Mouse (Mus musculus): ENCODE data around the gene Kit. TPM values are rescaled to one million over a fixed set of nuclear protein-coding genes. Genes with fewer than 3 reads are reported as not detected.

Gene Kit
- total RNA-seq, 4 experiments from 2014 or later = 1.00 to 3.4 (median 2.4) TPM

DNA sequence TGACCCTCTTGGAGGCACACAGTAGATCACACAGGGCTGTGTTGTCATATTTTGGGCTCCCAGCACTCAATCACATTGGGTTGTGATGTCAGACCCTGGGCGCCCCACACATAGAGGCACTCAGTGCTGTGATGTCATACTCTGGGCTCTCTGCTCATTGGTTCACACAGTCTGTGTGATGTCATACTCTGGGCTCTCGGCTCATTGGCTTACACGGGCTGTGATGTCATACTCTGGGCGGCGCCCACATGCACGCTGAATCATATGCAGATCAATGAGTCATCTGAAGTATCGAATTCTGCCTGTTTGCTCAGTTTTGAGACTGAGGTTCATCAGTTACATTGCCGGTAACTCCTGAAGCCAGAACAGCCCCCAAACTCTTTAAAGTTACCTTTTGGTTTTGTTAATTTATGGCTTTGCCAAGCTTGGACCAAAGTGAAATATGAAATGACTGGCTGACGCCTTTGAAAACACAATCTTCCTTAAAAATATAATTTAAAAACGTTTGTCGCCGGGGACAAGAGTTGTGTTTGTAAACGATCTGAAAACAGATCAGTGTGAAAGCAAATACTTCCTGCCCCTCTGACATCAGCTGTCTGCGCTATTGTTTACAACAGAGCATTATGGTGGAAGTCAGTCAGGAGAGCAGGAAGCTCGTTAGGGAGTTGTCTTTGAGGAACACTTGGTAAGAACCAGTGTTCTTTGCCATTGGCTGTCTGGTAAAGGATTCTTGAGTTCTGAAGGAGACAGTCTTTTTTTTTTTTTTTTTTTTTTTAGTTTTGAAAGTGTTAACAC is 15.0 kb downstream of the Kit start:
- no peak for DNase-seq (ENCODE audit: low spot score)

GRCm38 (mm10) chr5:75590961-75591360 is 16.2 kb downstream of the Kit start:
- DNase-seq (ENCODE audit: low spot score) = no peak

DNA sequence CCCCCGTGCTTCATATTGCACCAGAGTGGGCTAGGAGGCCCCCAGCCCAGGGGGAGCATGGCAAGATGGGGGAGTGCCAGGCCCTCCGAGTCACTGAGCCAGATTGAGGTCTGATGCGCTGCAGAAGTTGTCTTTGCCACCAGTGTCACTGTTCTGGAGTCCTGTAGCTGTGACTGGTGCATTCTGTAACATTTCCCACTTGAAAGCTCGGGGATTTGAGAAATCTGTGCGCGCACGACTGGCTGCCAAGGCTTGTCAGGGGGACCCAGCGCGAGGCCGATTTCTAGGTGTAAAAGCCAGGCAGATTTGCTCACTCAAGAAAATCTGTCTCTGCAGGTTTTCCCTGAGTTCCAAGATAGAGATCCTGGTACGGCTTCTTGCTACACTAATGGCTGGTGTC is 16.9 kb downstream of the Kit start:
- no peak for DNase-seq (ENCODE audit: low spot score)

DNA sequence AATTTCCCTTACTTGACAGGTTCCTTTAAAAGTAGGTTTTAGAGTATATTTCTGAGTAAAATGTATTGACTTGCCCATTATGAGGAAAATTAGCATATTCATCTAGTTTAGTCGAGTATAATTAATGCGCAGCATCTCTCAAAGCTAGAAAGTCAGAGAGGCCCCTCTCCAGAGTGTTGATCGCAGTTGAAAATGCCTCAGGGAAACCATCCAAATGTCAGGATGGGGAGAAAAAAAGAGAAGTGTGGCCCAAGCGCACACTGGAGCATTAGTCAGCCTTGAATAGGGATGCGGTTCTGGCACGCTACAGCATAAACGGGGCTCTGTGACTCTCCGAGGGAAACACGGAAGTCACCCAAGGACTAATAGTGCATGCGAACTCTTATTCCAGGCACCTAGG is 20.6 kb downstream of the Kit start:
- no peak for DNase-seq (ENCODE audit: low spot score)

DNA sequence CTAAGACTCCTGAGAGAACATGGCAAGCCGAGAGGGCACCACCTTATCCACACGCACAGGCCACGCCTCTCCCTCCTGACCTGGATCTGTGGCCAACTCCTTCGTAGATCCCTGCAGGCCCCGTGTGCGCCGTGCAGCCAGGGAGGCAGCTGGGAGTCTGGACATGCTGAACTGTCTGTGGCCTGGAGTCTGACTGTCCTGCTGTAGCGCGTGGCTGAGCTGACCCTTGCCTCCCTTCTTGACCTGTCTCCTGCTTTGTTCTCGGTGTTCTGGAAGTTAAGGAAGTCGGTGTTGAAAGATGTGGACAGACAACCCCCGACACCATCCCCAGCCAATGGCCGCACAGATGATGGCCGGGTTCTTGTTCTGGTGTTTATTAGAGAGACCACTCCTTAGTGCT is 21.5 kb downstream of the Kit start:
- DNase-seq (ENCODE audit: low spot score) = no peak

DNA sequence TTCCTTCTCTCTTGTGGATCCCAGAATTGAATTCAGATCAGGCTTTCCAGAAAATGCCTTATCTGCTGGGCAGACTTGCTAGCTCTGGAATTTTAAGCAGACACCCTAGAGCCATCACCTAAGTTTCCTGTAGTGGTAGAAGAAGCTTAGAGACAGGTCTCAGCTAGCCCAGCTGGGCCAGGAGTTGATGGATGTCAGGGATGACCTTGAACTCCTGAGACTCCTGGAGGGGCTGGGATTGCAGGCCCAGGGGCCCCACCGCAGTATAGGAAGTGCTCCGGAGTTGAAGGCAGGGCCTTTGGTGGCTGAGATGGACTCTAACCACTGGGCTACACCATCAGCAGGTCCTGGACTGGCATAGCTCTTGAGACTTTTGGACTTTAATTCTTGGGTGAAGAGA is 22.6 kb downstream of the Kit start:
- no peak for DNase-seq (ENCODE audit: low spot score)

DNA sequence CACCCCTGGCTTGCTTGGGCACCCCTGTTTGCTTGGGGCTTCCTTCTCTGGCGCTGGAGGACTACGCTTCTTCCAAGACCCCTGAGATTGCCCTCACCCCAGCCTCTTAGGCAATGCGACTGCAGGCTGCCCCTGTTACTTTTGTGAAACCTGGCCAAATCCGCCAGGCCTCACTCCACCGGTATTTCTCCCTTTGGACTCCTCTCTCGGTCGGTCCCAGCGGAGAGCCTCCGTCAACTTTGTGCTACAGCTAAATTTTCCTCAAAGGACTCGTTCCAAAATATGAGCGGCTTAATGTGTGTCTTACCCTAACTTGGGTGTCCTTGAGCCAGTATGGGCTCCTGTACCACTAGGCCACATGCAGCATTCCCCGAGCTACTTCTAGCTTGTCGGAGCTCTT is 23.8 kb downstream of the Kit start:
- no peak for DNase-seq (ENCODE audit: low spot score)

GRCm38 (mm10) chr5:75599991-75600390 is 25.3 kb downstream of the Kit start:
- DNase-seq (ENCODE audit: low spot score) = no peak

- no peak for DNase-seq (ENCODE audit: low spot score)
These were observed 29.5 kb downstream of the Kit start for GRCm38 (mm10) chr5:75604238-75604637.

DNA sequence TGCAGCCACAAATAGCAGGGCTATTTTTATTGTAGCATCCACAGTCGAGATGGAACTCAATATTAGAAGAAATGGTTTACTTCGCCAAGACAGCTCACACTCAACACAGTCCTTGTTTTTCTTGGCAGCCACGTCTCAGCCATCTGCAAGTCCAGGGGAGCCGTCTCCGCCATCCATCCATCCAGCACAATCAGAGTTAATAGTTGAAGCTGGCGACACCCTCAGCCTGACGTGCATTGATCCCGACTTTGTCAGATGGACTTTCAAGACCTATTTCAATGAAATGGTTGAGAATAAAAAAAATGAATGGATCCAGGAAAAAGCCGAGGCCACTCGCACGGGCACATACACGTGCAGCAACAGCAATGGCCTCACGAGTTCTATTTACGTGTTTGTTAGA is 32.2 kb downstream of the Kit start:
- peak; percentile 24 for DNase-seq (ENCODE audit: low spot score)

GRCm38 (mm10) chr5:75607971-75608370 is 33.3 kb downstream of the Kit start:
- no peak for DNase-seq (ENCODE audit: low spot score)

DNA sequence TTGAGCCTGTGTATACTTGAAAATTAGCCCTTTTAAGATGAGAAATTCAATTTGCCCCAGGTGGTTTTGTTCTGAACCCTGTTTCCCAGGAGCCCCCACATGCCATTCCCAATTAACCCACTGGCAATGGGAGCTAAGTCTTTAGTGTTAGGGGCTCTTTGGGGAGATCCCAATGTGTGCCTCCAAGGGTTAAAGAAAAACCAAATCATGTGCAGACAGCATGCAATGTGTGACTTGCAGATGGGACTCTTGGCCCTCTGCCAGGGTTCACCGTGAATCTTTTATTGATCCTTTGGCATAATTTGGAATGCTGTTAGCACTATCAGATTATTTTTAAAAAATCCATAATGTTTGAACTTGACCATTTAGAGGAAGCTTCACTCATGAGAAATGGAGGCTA is 37.7 kb downstream of the Kit start:
- DNase-seq (ENCODE audit: low spot score) = no peak

DNA sequence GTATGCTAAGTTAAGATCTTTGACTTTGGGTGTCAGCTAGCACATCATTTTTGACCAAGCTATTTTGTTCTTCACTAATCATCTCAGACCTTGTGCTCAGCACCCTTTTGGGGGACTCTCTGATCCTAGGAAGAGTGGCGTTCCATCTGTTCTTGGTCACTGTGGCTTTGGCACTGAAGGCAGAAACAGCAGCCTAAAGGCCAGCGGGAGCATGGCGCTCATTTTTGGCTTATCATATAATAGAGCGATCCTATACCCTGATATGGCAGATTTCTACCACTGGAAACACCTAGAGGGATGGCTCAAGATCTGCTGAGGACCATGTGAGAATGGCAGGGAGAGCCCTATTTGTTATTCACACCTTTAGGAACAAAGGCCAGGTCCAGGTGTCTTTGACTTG is 38.2 kb downstream of the Kit start:
- DNase-seq (ENCODE audit: low spot score) = no peak

GRCm38 (mm10) chr5:75615000-75615571 is 40.4 kb downstream of the Kit start:
- DNase-seq (ENCODE audit: low spot score) = no peak

DNA sequence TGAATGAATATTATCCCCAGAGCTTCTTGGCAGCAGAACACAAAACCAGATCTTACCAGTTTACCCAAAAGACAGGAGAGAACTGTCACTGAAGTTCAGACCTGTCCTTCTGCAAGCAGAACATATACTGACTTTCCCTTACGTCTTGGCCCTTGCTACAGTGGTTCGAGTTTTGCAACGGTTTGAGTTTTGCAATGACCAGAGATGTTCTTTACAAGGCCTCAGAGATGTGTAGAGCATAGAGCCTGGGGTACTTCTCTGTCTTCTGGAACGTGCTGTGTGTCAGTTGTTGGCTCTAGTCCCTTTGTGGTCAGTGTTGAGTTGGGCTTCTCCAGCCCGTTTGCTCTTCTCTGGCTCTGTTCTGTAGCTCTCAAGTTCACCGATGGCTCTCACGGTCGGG is 40.9 kb downstream of the Kit start:
- DNase-seq (ENCODE audit: low spot score) = no peak

GRCm38 (mm10) chr5:75622401-75622800 is 47.7 kb downstream of the Kit start:
- no peak for DNase-seq (ENCODE audit: low spot score)

DNA sequence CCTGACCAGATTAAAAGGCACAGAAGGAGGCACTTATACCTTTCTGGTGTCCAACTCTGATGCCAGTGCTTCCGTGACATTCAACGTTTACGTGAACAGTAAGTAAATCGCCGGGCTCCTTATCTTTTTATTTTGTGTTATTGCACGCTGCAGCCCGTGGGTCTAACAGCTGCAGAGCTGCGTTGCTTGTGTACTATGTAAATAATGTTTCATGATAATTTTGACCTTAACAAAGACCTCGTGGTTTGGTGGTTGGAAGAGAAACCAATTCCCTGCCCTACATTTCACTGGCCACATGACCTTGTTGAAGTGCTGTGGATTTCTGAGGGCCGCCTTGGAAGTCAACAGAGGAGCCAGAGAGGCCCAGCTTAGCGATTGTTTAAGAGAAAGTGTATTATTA is 48.3 kb downstream of the Kit start:
- DNase-seq (ENCODE audit: low spot score) = no peak

- no peak for DNase-seq (ENCODE audit: low spot score)
These were observed 48.8 kb downstream of the Kit start for GRCm38 (mm10) chr5:75623520-75623919.

GRCm38 (mm10) chr5:75623993-75624706 is 49.4 kb downstream of the Kit start:
- no peak for DNase-seq (ENCODE audit: low spot score)

DNA sequence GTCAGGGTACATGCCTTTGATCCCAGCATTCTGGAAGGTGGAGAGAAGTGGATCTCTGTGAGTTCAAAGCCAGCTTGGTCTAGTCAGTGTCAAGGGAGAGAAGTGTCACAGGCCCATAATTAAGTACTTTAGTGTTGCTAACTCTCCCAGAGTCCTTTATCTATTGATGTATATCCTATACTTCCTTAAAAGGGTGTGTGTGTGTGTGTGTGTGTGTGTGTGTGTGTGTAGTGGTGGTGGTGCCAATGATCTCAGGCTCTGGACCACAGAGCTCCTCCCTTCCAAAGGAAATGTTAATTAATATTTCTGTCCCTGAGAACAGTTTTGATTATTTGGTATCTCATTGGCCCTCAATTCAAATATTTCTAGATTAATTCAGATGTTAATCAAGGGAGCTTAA is 50.3 kb downstream of the Kit start:
- no peak for DNase-seq (ENCODE audit: low spot score)

DNA sequence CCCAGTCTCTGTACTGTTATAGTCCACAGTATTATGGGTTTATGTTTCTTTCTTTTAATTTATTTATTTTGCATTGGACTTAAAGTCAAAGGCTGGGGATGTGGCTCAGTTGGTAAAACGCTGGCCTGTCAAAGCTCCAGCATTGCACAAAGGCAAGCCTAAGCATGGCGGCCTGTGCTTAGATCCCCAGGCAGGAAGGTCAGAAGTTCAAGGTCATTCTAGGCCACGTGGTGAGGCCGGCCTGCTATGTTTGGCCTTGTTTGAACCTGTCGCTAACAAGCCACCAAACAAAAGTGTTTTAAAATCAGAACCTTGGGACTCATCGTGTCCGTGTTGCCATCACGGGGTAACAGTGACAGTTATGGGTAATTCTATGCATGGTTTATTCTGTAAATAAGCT is 51.6 kb downstream of the Kit start:
- DNase-seq (ENCODE audit: low spot score) = no peak

GRCm38 (mm10) chr5:75626703-75627102 is 52.0 kb downstream of the Kit start:
- DNase-seq (ENCODE audit: low spot score) = no peak

DNA sequence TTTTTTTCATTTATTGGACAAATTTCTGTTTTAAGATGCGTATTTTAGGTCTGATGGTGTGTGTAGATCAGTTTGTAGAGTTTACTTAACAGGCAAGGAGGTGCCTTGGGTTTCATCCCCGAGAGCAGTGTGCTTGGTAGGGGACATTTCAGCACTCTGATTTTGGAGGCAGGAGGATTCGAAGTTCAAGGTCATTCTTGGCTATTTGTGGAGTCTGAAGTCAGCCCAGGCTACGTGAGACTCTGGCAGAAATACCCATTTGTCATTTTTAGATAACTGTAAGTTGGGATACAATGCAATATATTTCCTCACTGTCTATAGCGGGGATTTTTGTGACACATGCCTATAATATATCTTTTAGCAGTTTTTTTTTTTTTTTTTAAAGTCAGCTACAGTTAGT is 57.5 kb downstream of the Kit start:
- no peak for DNase-seq (ENCODE audit: low spot score)
